Mouse (Mus musculus) layer of hippocampus, adult 11-12 months (tissue): Measurements from ENCODE around the gene Rnf10.
A peak's percentile ranks its signal among the peaks of the same experiment; 100 is the strongest.

Source experiments
- DNase-seq: peaks from one replicate; pipeline ENCODE4 v3.0.0; 2022; ENCODE audit warnings: low spot score

Gene Rnf10

DNA sequence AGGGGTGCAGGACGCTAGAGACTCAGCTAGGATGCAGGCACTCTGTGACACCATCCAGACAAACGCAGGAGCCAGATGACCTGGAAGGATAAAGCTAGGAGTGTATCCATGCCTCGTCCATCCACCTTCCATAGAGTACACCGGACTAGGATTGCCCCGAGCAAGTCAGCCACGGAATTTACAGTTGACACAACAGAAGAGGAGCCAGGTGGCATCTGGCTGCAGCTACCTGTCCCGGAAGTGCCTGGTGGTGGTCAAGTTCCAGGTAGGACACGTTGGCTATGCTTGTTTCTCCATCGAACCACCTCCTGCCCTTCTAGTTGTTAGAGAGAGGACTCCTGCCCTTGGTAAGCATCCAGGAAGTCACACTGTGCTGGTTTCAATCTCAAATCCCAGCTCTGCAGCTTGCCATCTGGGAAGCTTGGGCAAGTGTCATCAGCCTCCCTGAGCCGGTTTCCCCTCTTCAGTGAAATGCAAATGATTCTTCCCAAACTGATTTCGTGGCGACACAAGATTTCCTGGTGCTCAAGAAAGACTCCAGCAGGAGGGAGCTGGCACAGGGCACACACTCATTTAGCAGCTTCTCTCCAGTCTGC, 78.0 kb downstream of the Rnf10 start:
- DNase-seq, result no peak

DNA sequence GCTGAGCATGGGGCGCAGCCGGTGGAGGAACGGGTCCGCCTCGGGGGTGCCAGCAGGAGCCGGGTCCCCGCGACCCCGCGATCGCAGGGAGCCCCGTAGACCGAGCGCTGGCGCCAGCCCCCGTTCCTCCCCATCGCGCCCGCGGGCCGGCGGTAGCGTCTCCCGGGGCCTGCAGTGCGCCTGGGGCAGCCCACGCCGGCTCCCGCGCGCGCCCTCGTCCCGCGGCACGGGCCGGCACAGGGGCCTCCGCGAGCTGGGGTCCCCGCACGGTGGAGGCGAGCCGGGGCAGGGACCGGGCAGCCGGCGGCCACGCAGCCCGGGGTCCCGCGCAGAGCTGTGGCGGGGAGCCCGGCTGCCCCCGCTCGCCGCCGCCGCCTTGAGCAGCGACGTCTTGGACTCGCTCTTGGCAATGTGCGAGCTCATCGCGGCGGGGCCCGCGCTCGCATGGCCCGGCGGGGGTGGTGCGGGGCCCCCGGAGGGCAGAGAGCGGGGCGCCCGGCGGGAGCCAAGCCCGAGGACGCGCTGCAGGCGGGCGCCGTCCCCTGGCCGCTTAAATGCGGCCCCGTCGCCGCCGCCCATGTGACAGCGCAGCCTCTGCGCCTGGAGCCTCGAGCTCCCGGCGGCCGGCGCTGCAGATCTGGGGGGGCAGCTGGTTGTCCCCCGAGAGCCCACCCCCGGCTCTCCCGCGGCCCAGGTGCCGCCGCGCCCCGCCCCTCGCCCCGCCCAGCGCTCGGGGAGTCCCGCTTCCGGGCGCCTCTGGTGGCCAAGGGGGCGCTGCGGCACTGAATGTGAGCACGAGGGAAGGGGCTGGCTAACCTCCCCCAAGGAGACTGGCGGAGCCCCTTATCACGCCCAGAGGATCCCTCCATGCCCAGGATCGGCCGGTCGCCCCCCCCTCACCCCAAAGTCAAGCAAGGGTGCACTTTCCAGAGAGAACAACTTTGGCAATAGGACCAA, 78.8 kb downstream of the Rnf10 start, which contains the start of gene Cabp1:
Gene Cabp1, minus strand, starts transcription at position 713 of the 957 bp plus-strand sequence.
- peak; percentile 62 for DNase-seq

GRCm38 (mm10) chr5:115193226-115193625, 79.5 kb downstream of the Rnf10 start:
- DNase-seq, result no peak

GRCm38 (mm10) chr5:115192828-115193195, 79.9 kb downstream of the Rnf10 start:
- no peak for DNase-seq

- no peak for DNase-seq
These were observed 80.5 kb downstream of the Rnf10 start for GRCm38 (mm10) chr5:115191880-115192827.
